Mouse (Mus musculus): Measurements from ENCODE around the gene Ddx21. TPM values are rescaled to one million over a fixed set of nuclear protein-coding genes. Genes with fewer than 3 reads are reported as not detected.

The Ddx21 gene
- polyA plus RNA-seq, 1 experiment from 2014 or later: 17.0 TPM

DNA sequence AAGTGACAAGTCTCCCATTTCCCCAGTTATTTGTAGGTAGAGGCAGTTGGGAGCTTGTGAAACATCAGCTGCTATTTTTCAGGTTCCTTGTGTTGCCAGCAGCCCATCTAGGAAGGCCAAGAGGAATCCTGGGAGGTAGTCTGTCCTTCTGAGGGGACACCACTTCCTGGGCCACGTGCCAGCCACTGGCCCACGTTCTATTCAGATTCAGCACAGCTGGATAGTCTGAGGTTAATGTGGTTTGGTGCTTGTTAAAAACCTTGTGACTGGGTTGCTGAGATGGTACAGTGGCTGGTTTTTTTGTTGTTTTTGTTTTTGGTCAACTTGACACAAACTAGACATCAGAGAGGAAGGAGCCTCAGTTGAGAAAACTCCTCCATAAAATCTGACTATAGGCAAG is 69.2 kb downstream of the Ddx21 start:
- H3K4me1 ChIP-seq (ENCODE audit: control insufficient read depth, insufficient read depth, low read length): peaks cover 2% of the 10 kb centered on the region; the same call in 1 of the 2 replicates
- H3K9ac ChIP-seq (ENCODE audit: low read depth, low read length): no peak overlapping the region
- no peak overlapping the region for H3K4me2 ChIP-seq (ENCODE audit: low read depth, low read length)
- ATAC-seq: no peak
- H3K4me3 ChIP-seq (ENCODE audit: low read length): no peak overlapping the region
- H3K27me3 ChIP-seq (replicated peaks; ENCODE audit: control insufficient read depth, insufficient read depth, low read length): no peaks in the 10 kb centered on the region
- no peaks in the 10 kb centered on the region for H3K36me3 ChIP-seq (ENCODE audit: control insufficient read depth, insufficient read depth, low read length)
- H3K9me3 ChIP-seq (ENCODE audit: control insufficient read depth, low read length): no peaks in the 10 kb centered on the region
- no peak overlapping the region for H3K27ac ChIP-seq (ENCODE audit: low read length)
- 55% methylated on average over 2 of the region's 2 CpGs for WGBS

Other genes with a start within 250 kb of the Ddx21 start
- 25.5 and 27.6 TPM in 2 replicates for gene Hk1, start 222.4 kb downstream of the Ddx21 start, polyA plus RNA-seq (2015; fragmentation: Nextera tagmentation; extraction: Ambion mirVana)
- 45.8 and 56.1 TPM in 2 replicates for gene Hkdc1, start 179.8 kb downstream of the Ddx21 start, polyA plus RNA-seq (2015; fragmentation: Nextera tagmentation; extraction: Ambion mirVana)
- 0.17 and 0.45 TPM in 2 replicates for gene 4930507D05Rik, start 152.8 kb downstream of the Ddx21 start, polyA plus RNA-seq (2015; fragmentation: Nextera tagmentation; extraction: Ambion mirVana)
- 29.3 and 33.2 TPM in 2 replicates for gene Supv3l1, start 152.5 kb downstream of the Ddx21 start, polyA plus RNA-seq (2015; fragmentation: Nextera tagmentation; extraction: Ambion mirVana)
- 135 and 143 TPM in 2 replicates for gene Vps26a, start 115.5 kb downstream of the Ddx21 start, polyA plus RNA-seq (2015; fragmentation: Nextera tagmentation; extraction: Ambion mirVana)
- gene Srgn, start 74.8 kb downstream of the Ddx21 start, polyA plus RNA-seq (2015; fragmentation: Nextera tagmentation; extraction: Ambion mirVana): 15.1 and 15.5 TPM in 2 replicates
- 23.0 and 27.3 TPM in 2 replicates for gene Kif1bp, start 23.8 kb downstream of the Ddx21 start, polyA plus RNA-seq (2015; fragmentation: Nextera tagmentation; extraction: Ambion mirVana)
- 94.5 and 96.3 TPM in 2 replicates for gene Ddx50, start 48.9 kb upstream of the Ddx21 start, polyA plus RNA-seq (2015; fragmentation: Nextera tagmentation; extraction: Ambion mirVana)
- gene Stox1, start 123.8 kb upstream of the Ddx21 start, polyA plus RNA-seq (2015; fragmentation: Nextera tagmentation; extraction: Ambion mirVana): 1.6 and 1.7 TPM in 2 replicates
- 101 and 103 TPM in 2 replicates for gene Ccar1, start 190.0 kb upstream of the Ddx21 start, polyA plus RNA-seq (2015; fragmentation: Nextera tagmentation; extraction: Ambion mirVana)